Mouse (Mus musculus) C2C12 (cell line): ENCODE results near the gene 2510039O18Rik. TPM values are rescaled to one million over a fixed set of nuclear protein-coding genes. Genes with fewer than 3 reads are reported as not detected.

Experiments
- H3K27me3 ChIP-seq: one replicate; pipeline ENCODE4 v1.6.1; 2011; ENCODE audit not compliant: control insufficient read depth, insufficient read depth, insufficient read length
- H3K36me3 ChIP-seq: one replicate; pipeline ENCODE4 v1.6.1; 2011; ENCODE audit not compliant: control insufficient read depth, insufficient read depth
- H3K4me3 ChIP-seq: one replicate; pipeline ENCODE4 v1.5.1; 2011; ENCODE audit warnings: mild to moderate bottlenecking, control low read depth; ENCODE audit not compliant: poor library complexity, insufficient read depth, severe bottlenecking
- H3K79me2 ChIP-seq: one replicate; pipeline ENCODE4 v1.6.1; 2011; ENCODE audit not compliant: control insufficient read depth, insufficient read depth
- H3K79me3 ChIP-seq: one replicate; pipeline ENCODE4 v1.6.1; 2011; ENCODE audit warnings: low read depth, control low read depth
- H3ac ChIP-seq: one replicate; pipeline ENCODE3; 2011; ENCODE audit warnings: low read depth; ENCODE audit not compliant: control insufficient read depth, insufficient read length
- CEBPB ChIP-seq: IDR thresholded peaks from one replicate; pipeline ENCODE4 v1.6.1; 2011; ENCODE audit warnings: low read depth, mild to moderate bottlenecking, control low read depth, moderate library complexity
- CTCF ChIP-seq: IDR thresholded peaks from one replicate; pipeline ENCODE4 v1.5.1; 2011; ENCODE audit not compliant: control insufficient read depth, insufficient read depth, insufficient read length
- FOSL1 ChIP-seq: IDR thresholded peaks from one replicate; pipeline ENCODE4 v1.8.0; 2011; ENCODE audit warnings: mild to moderate bottlenecking, low read length; ENCODE audit not compliant: poor library complexity, insufficient read depth, severe bottlenecking
- MAX ChIP-seq: IDR thresholded peaks from one replicate; pipeline ENCODE4 v1.6.1; 2011; ENCODE audit warnings: mild to moderate bottlenecking, control low read depth
- MYOD1 ChIP-seq: IDR thresholded peaks from one replicate; pipeline ENCODE4 v1.6.1; 2011; ENCODE audit warnings: low read depth; ENCODE audit not compliant: control insufficient read depth, insufficient read length
- MYOG ChIP-seq: IDR thresholded peaks from one replicate; pipeline ENCODE4 v1.6.1; 2011; ENCODE audit not compliant: control insufficient read depth, insufficient read length; ENCODE audit errors: extremely low read depth
- USF1 ChIP-seq: IDR thresholded peaks from one replicate; pipeline ENCODE4 v1.6.1; 2011; ENCODE audit warnings: low read depth, mild to moderate bottlenecking, control low read depth, moderate library complexity
- polyA plus RNA-seq: library from polyadenylated mRNA; unstranded; fragments of >200 nt; fragmentation: generic; extraction: Trizol; gene quantifications from one replicate; pipeline ENCODE4 v1.2.1, GENCODE M21; 2012; ENCODE audit warnings: missing spikeins

The 2510039O18Rik gene
- polyA plus RNA-seq, 1 experiment: 46.5 TPM

- H3K36me3 ChIP-seq: peaks cover 13% of the 10 kb centered on the region
- TF ChIP-seq MYOD1 (no peak), CTCF (no peak), USF1 (no peak), CEBPB (no peak), MYOG (no peak), FOSL1 (no peak), MAX (no peak)
- no peaks in the 10 kb centered on the region for H3K79me2 ChIP-seq
Observed at GRCm38 (mm10) chr4:147918459-147919121, 22.1 kb upstream of the 2510039O18Rik start.

GRCm38 (mm10) chr4:147920973-147921372 is 19.7 kb upstream of the 2510039O18Rik start:
- no peaks in the 10 kb centered on the region for H3K79me2 ChIP-seq
- no peak overlapping the region for H3ac ChIP-seq
- no peak overlapping the region for H3K4me3 ChIP-seq
- no peaks in the 10 kb centered on the region for H3K79me3 ChIP-seq
- no peak for TF ChIP-seq USF1
- TF ChIP-seq FOSL1: no peak
- TF ChIP-seq CEBPB: no peak
- TF ChIP-seq MYOD1: no peak
- no peak for TF ChIP-seq MAX
- no peaks in the 10 kb centered on the region for H3K27me3 ChIP-seq
- H3K36me3 ChIP-seq: peaks cover 17% of the 10 kb centered on the region

More at GRCm38 (mm10) chr4:147918459-147919121, 22.1 kb upstream of the 2510039O18Rik start:
- Histone ChIP-seq H3ac (no peak overlapping the region), H3K27me3 (no peaks in the 10 kb centered on the region), H3K79me3 (no peaks in the 10 kb centered on the region), H3K4me3 (no peak overlapping the region)

GRCm38 (mm10) chr4:147922341-147922740 is 18.4 kb upstream of the 2510039O18Rik start:
- Histone ChIP-seq H3K36me3 (peaks cover 15% of the 10 kb centered on the region), H3K4me3 (no peak overlapping the region), H3ac (no peak overlapping the region), H3K79me3 (no peaks in the 10 kb centered on the region), H3K79me2 (no peaks in the 10 kb centered on the region), H3K27me3 (no peaks in the 10 kb centered on the region)
- TF ChIP-seq CTCF (no peak), MAX (no peak)

- TF ChIP-seq MYOG (no peak), CTCF (no peak), USF1 (no peak), FOSL1 (no peak), MYOD1 (no peak), MAX (no peak), CEBPB (no peak)
- Histone ChIP-seq H3K79me3 (no peaks in the 10 kb centered on the region), H3ac (no peak overlapping the region), H3K79me2 (no peaks in the 10 kb centered on the region), H3K27me3 (no peaks in the 10 kb centered on the region), H3K4me3 (no peak overlapping the region), H3K36me3 (peaks cover 11% of the 10 kb centered on the region)
Observed at GRCm38 (mm10) chr4:147927705-147928104, 13.0 kb upstream of the 2510039O18Rik start.

- H3K27me3 ChIP-seq: no peaks in the 10 kb centered on the region
- TF ChIP-seq USF1 (no peak), CEBPB (no peak), MYOG (no peak), MAX (no peak), CTCF (no peak), FOSL1 (no peak), MYOD1 (no peak)
- H3K79me2 ChIP-seq: no peaks in the 10 kb centered on the region
- peaks cover 11% of the 10 kb centered on the region for H3K36me3 ChIP-seq
- H3K4me3 ChIP-seq: no peak overlapping the region
- H3ac ChIP-seq: no peak overlapping the region
- no peaks in the 10 kb centered on the region for H3K79me3 ChIP-seq
Observed at GRCm38 (mm10) chr4:147928136-147928535, 12.6 kb upstream of the 2510039O18Rik start.

- H3K79me2 ChIP-seq: peaks cover 2% of the 10 kb centered on the region
- no peaks in the 10 kb centered on the region for H3K27me3 ChIP-seq
- no peak for TF ChIP-seq CEBPB
- TF ChIP-seq FOSL1: no peak
- TF ChIP-seq MYOD1: no peak
- no peak for TF ChIP-seq CTCF
- no peak for TF ChIP-seq MAX
- TF ChIP-seq MYOG: no peak
- no peak for TF ChIP-seq USF1
- H3K4me3 ChIP-seq: no peak overlapping the region
- no peak overlapping the region for H3ac ChIP-seq
- H3K79me3 ChIP-seq: no peaks in the 10 kb centered on the region
- H3K36me3 ChIP-seq: peaks cover 11% of the 10 kb centered on the region
Observed at GRCm38 (mm10) chr4:147928540-147928939, 12.2 kb upstream of the 2510039O18Rik start.
